8 mouse cellular contexts compared by ENCODE assay signal in the genomic region with DNA sequence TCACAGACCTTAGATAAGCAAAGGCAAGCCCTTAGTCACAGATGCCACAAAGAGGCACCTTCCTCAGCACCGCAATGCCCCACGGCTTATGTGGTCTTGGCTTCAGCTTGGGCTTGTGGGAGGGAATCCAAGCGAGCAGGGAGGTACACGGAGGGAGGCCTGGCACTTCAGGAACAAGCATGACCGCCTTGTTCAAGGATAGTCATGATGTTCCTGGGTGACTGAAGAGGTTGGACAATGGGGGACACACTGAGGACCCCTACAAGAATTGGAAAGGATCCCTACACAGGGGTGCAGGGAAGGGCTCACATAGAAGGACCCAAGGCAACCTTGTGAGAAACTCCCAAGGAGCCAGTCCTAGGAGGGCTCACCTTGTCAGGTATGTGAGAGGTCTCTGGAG. TPM values are rescaled to one million over a fixed set of nuclear protein-coding genes. Genes with fewer than 3 reads are reported as not detected.
DNase-seq lines count a peak whose midpoint lies in the region; ATAC-seq lines count a peak whose summit lies in the region.

No protein-coding gene starts in this region.

- no peak for DNase-seq in heart, postnatal 10 days
- peak; percentile 36 for DNase-seq in ZHBTc4 (ENCODE audit: low read depth, low spot score)
- no peak for DNase-seq in hindbrain, embryonic 11.5 days (ENCODE audit: low spot score)
- DNase-seq in thymus, adult 18-20 months, result no peak

- H3K4me1 ChIP-seq in heart, embryonic 13.5 days, result peaks cover 39% of the 10 kb centered on the region
- H3K4me1 ChIP-seq in hindbrain, embryonic 11.5 days (replicated peaks; ENCODE audit: control insufficient read depth, insufficient read depth, low read length), result peaks cover 2% of the 10 kb centered on the region
- peaks cover 37% of the 10 kb centered on the region for H3K4me1 ChIP-seq in midbrain, embryonic 12.5 days

- H3K27me3 ChIP-seq in heart, embryonic 13.5 days (replicated peaks), result peaks cover 7% of the 10 kb centered on the region; the same call in 1 of the 2 replicates
- H3K27me3 ChIP-seq in hindbrain, embryonic 11.5 days (ENCODE audit: control insufficient read depth, insufficient read depth, low read length), result no peaks in the 10 kb centered on the region
- no peaks in the 10 kb centered on the region for H3K27me3 ChIP-seq in midbrain, embryonic 12.5 days

- no peak overlapping the region for H3K27ac ChIP-seq in heart, embryonic 13.5 days (replicated peaks)
- no peak overlapping the region for H3K27ac ChIP-seq in hindbrain, embryonic 11.5 days (ENCODE audit: low read depth, low read length)
- H3K27ac ChIP-seq in midbrain, embryonic 12.5 days (replicated peaks), result no peak overlapping the region

- intact Hi-C loops in heart, postnatal 10 days (cut with DNase I), result no loop called here

- peak overlapping the region; percentile 100 for H3K9ac ChIP-seq in heart, embryonic 13.5 days
- H3K9ac ChIP-seq in hindbrain, embryonic 11.5 days (ENCODE audit: low read depth, low read length), result no peak overlapping the region
- H3K9ac ChIP-seq in midbrain, embryonic 12.5 days (replicated peaks), result peak overlapping the region; percentile 100; the same call in 1 of the 2 replicates

- no peaks in the 10 kb centered on the region for H3K36me3 ChIP-seq in heart, embryonic 13.5 days
- no peaks in the 10 kb centered on the region for H3K36me3 ChIP-seq in hindbrain, embryonic 11.5 days (ENCODE audit: control insufficient read depth, insufficient read depth, low read length)
- no peaks in the 10 kb centered on the region for H3K36me3 ChIP-seq in midbrain, embryonic 12.5 days

- H3K4me3 ChIP-seq in heart, embryonic 13.5 days, result peak overlapping the region; percentile 97
- H3K4me3 ChIP-seq in hindbrain, embryonic 11.5 days (ENCODE audit: low read depth, low read length), result no peak overlapping the region
- H3K4me3 ChIP-seq in midbrain, embryonic 12.5 days, result peak overlapping the region; percentile 98

- 0 out of 2 replicates have a peak, but pooled peaks cover 3% of the 10 kb centered on the region for H3K9me3 ChIP-seq in heart, embryonic 13.5 days
- H3K9me3 ChIP-seq in hindbrain, embryonic 11.5 days (ENCODE audit: control insufficient read depth, low read length), result no peaks in the 10 kb centered on the region
- H3K9me3 ChIP-seq in midbrain, embryonic 12.5 days, result no peaks in the 10 kb centered on the region

- ATAC-seq in heart, embryonic 13.5 days (ENCODE audit: extremely low read depth, insufficient number of reproducible peaks, low FRiP score, low TSS enrichment), result no peak
- ATAC-seq in hindbrain, embryonic 11.5 days (ENCODE audit: low FRiP score), result peak; percentile 6; the same call in 1 of the 2 replicates
- ATAC-seq in midbrain, embryonic 12.5 days (ENCODE audit: low FRiP score, low read depth), result no peak
- ATAC-seq in megakaryocyte-erythroid progenitor cell, adult 5-6 weeks (replicated peaks; ENCODE audit: low FRiP score, low TSS enrichment, poor library complexity, severe bottlenecking), result no peak
- ATAC-seq in granulocyte monocyte progenitor cell, adult 5-6 weeks (replicated peaks; ENCODE audit: poor library complexity, severe bottlenecking), result no peak

- WGBS in heart, embryonic 13.5 days, result 82% methylated on average over 5 of the region's 5 CpGs
- 86% methylated on average over 5 of the region's 5 CpGs for WGBS in hindbrain, embryonic 11.5 days
- 87% methylated on average over 5 of the region's 5 CpGs for WGBS in midbrain, embryonic 12.5 days

- H3K4me2 ChIP-seq in heart, embryonic 13.5 days, result peak overlapping the region; percentile 92
- peak overlapping the region; percentile 95; the same call in 1 of the 2 replicates for H3K4me2 ChIP-seq in hindbrain, embryonic 11.5 days (replicated peaks; ENCODE audit: low read depth, low read length)
- peak overlapping the region; percentile 66 for H3K4me2 ChIP-seq in midbrain, embryonic 12.5 days (replicated peaks)

RNA-seq across cellular contexts. Expression of gene Mta1, which starts 1.0 kb away (rescaled TPM):
- 11.2 and 11.9 TPM in 2 replicates for polyA plus RNA-seq in heart, embryonic 13.5 days (2015; fragmentation: Nextera tagmentation; extraction: Ambion mirVana)
- total RNA-seq in heart, postnatal 10 days (2021), result 10 to 100 TPM; 50.1 TPM
- 17.2 and 19.4 TPM in 2 replicates for polyA plus RNA-seq in hindbrain, embryonic 11.5 days (2014; fragmentation: Nextera tagmentation; extraction: Ambion mirVana)
- 19.3 and 20.4 TPM in 2 replicates for polyA plus RNA-seq in midbrain, embryonic 12.5 days (2016; fragmentation: Nextera tagmentation; extraction: Ambion mirVana)
- 131 and 142 TPM in 2 replicates for total RNA-seq in megakaryocyte-erythroid progenitor cell, adult 5-6 weeks (2014; fragmentation: Nextera tagmentation)
- total RNA-seq in megakaryocyte-erythroid progenitor cell, adult 5-6 weeks (2017), result 30.7 and 54.1 TPM in 2 replicates
- 73.6 and 85.1 TPM in 2 replicates for total RNA-seq in granulocyte monocyte progenitor cell, adult 5-6 weeks (2014; fragmentation: Nextera tagmentation)
- 21.0 and 27.6 TPM in 2 replicates for total RNA-seq in granulocyte monocyte progenitor cell, adult 5-6 weeks (2017)

RNA-seq across cellular contexts. Expression of gene Tex22, which starts 22.7 kb away (rescaled TPM):
- polyA plus RNA-seq in heart, embryonic 13.5 days (2015; fragmentation: Nextera tagmentation; extraction: Ambion mirVana), result not detected in 2 replicates
- total RNA-seq in heart, postnatal 10 days (2021), result under 1 TPM in 1 of 2 experiments, not detected in 1; 0.41 TPM
- polyA plus RNA-seq in hindbrain, embryonic 11.5 days (2014; fragmentation: Nextera tagmentation; extraction: Ambion mirVana), result 0.26 TPM in 1 of 2 replicates, not detected in the other
- polyA plus RNA-seq in midbrain, embryonic 12.5 days (2016; fragmentation: Nextera tagmentation; extraction: Ambion mirVana), result not detected in 2 replicates
- total RNA-seq in megakaryocyte-erythroid progenitor cell, adult 5-6 weeks (2014; fragmentation: Nextera tagmentation), result 2.6 TPM in 1 of 2 replicates, not detected in the other
- not detected in 2 replicates for total RNA-seq in megakaryocyte-erythroid progenitor cell, adult 5-6 weeks (2017)
- total RNA-seq in granulocyte monocyte progenitor cell, adult 5-6 weeks (2014; fragmentation: Nextera tagmentation), result not detected in 2 replicates
- not detected in 2 replicates for total RNA-seq in granulocyte monocyte progenitor cell, adult 5-6 weeks (2017)

RNA-seq across cellular contexts. Expression of gene Crip2, which starts 43.0 kb away (rescaled TPM):
- 1,302 and 1,499 TPM in 2 replicates for polyA plus RNA-seq in heart, embryonic 13.5 days (2015; fragmentation: Nextera tagmentation; extraction: Ambion mirVana)
- total RNA-seq in heart, postnatal 10 days (2021), result 1,000 to 10,000 TPM; 1,259 to 1,405 TPM
- 208 TPM in 2 replicates for polyA plus RNA-seq in hindbrain, embryonic 11.5 days (2014; fragmentation: Nextera tagmentation; extraction: Ambion mirVana)
- 257 and 284 TPM in 2 replicates for polyA plus RNA-seq in midbrain, embryonic 12.5 days (2016; fragmentation: Nextera tagmentation; extraction: Ambion mirVana)
- total RNA-seq in megakaryocyte-erythroid progenitor cell, adult 5-6 weeks (2014; fragmentation: Nextera tagmentation), result 26.1 and 45.9 TPM in 2 replicates
- 11.6 and 18.2 TPM in 2 replicates for total RNA-seq in megakaryocyte-erythroid progenitor cell, adult 5-6 weeks (2017)
- not detected in 2 replicates for total RNA-seq in granulocyte monocyte progenitor cell, adult 5-6 weeks (2014; fragmentation: Nextera tagmentation)
- 0.46 TPM in 1 of 2 replicates, not detected in the other for total RNA-seq in granulocyte monocyte progenitor cell, adult 5-6 weeks (2017)

RNA-seq across cellular contexts. Expression of gene Crip1, which starts 49.1 kb away (rescaled TPM):
- 408 and 464 TPM in 2 replicates for polyA plus RNA-seq in heart, embryonic 13.5 days (2015; fragmentation: Nextera tagmentation; extraction: Ambion mirVana)
- 100 to 1,000 TPM; 260 to 267 TPM for total RNA-seq in heart, postnatal 10 days (2021)
- polyA plus RNA-seq in hindbrain, embryonic 11.5 days (2014; fragmentation: Nextera tagmentation; extraction: Ambion mirVana), result 76.0 and 84.7 TPM in 2 replicates
- 70.4 and 86.3 TPM in 2 replicates for polyA plus RNA-seq in midbrain, embryonic 12.5 days (2016; fragmentation: Nextera tagmentation; extraction: Ambion mirVana)
- total RNA-seq in megakaryocyte-erythroid progenitor cell, adult 5-6 weeks (2014; fragmentation: Nextera tagmentation), result 248 and 286 TPM in 2 replicates
- 191 and 258 TPM in 2 replicates for total RNA-seq in megakaryocyte-erythroid progenitor cell, adult 5-6 weeks (2017)
- 161 and 242 TPM in 2 replicates for total RNA-seq in granulocyte monocyte progenitor cell, adult 5-6 weeks (2014; fragmentation: Nextera tagmentation)
- total RNA-seq in granulocyte monocyte progenitor cell, adult 5-6 weeks (2017), result 84.6 and 103 TPM in 2 replicates

RNA-seq across cellular contexts. Expression of gene Tedc1, which starts 59.2 kb away (rescaled TPM):
- 20.6 and 21.8 TPM in 2 replicates for polyA plus RNA-seq in heart, embryonic 13.5 days (2015; fragmentation: Nextera tagmentation; extraction: Ambion mirVana)
- total RNA-seq in heart, postnatal 10 days (2021), result 1 to 10 TPM; 2.5 to 2.8 TPM
- 28.8 and 31.4 TPM in 2 replicates for polyA plus RNA-seq in hindbrain, embryonic 11.5 days (2014; fragmentation: Nextera tagmentation; extraction: Ambion mirVana)
- 43.5 and 44.3 TPM in 2 replicates for polyA plus RNA-seq in midbrain, embryonic 12.5 days (2016; fragmentation: Nextera tagmentation; extraction: Ambion mirVana)
- total RNA-seq in megakaryocyte-erythroid progenitor cell, adult 5-6 weeks (2014; fragmentation: Nextera tagmentation), result 13.5 and 29.1 TPM in 2 replicates
- total RNA-seq in megakaryocyte-erythroid progenitor cell, adult 5-6 weeks (2017), result 10.7 and 15.7 TPM in 2 replicates
- 6.5 and 11.1 TPM in 2 replicates for total RNA-seq in granulocyte monocyte progenitor cell, adult 5-6 weeks (2014; fragmentation: Nextera tagmentation)
- 6.1 and 22.6 TPM in 2 replicates for total RNA-seq in granulocyte monocyte progenitor cell, adult 5-6 weeks (2017)

Comparison
In these comparisons a context has a peak if more than half of its experiments do, and no peak if none do; other contexts are left out.
1. RNA of gene Crip2, which starts 43.0 kb away (total RNA-seq): 1,259 to 1,405 TPM in heart, postnatal 10 days; 11.6 to 45.9 TPM in megakaryocyte-erythroid progenitor cell, adult 5-6 weeks and 0.46 TPM in granulocyte monocyte progenitor cell, adult 5-6 weeks; every median in the first group is over 10 times any median in the second.
2. Peak in every context shown above with its lines, with median percentiles within 50 percentile points of each other: H3K4me2 ChIP-seq.